19 mouse cellular contexts compared by ENCODE assay signal in genomic region chr3:9591416-9592110, GRCm38 (mm10).
"Had no signal": no experiment of that assay in that cellular context is flagged by ENCODE, and none has a peak within 500 bp of the region (broad histone marks: within the 10 kb centered on the region; RNA-seq: fewer than 3 reads in every experiment).

No protein-coding gene starts in this region.

- H3K27me3 ChIP-seq: midbrain, embryonic 12.5 days; neural tube, embryonic 13.5 days; neural tube, embryonic 15.5 days had no signal

- H3K9ac ChIP-seq: lung, embryonic 14.5 days; midbrain, embryonic 12.5 days; neural tube, embryonic 13.5 days; neural tube, embryonic 15.5 days had no signal

- H3K4me3 ChIP-seq: midbrain, embryonic 10.5 days; midbrain, embryonic 12.5 days; myocyte; neural tube, embryonic 13.5 days; neural tube, embryonic 15.5 days had no signal

- H3K27ac ChIP-seq: midbrain, embryonic 10.5 days; midbrain, embryonic 12.5 days; neural tube, embryonic 13.5 days; neural tube, embryonic 15.5 days had no signal

- H3K36me3 ChIP-seq: midbrain, embryonic 10.5 days; midbrain, embryonic 12.5 days; neural tube, embryonic 13.5 days; neural tube, embryonic 15.5 days had no signal

- H3K4me2 ChIP-seq: lung, embryonic 14.5 days; midbrain, embryonic 12.5 days; neural tube, embryonic 13.5 days; neural tube, embryonic 15.5 days had no signal

- H3K9me3 ChIP-seq: midbrain, embryonic 12.5 days; neural tube, embryonic 13.5 days; neural tube, embryonic 15.5 days had no signal

- DNase-seq: lung, adult 18-20 months; lung, embryonic 14.5 days; lung, postnatal 10 days; lung, postnatal 4 days; midbrain, embryonic 14.5 days; retina, postnatal 1 day; right cerebral cortex, adult 18-20 months; right cerebral cortex, postnatal 25 days; right cerebral cortex, postnatal 4 days; spleen, adult 18-20 months; thymus, adult 18-20 months; thymus, postnatal 14 days; thymus, postnatal 36 days had no signal

- ATAC-seq: midbrain, embryonic 16.5 days had no signal

- H3K4me1 ChIP-seq: midbrain, embryonic 12.5 days; neural tube, embryonic 15.5 days had no signal
